Mouse (Mus musculus) myocyte (in vitro differentiated cells): ENCODE data around the gene Eml6.

Experiments used
- E2F4 ChIP-seq: IDR thresholded peaks from one replicate; pipeline ENCODE4 v1.6.1; 2011; ENCODE audit warnings: mild to moderate bottlenecking, control low read depth, moderate library complexity; ENCODE audit not compliant: insufficient read depth
- MAX ChIP-seq: IDR thresholded peaks from one replicate; pipeline ENCODE4 v1.6.1; 2011; ENCODE audit warnings: low read depth, mild to moderate bottlenecking, control low read depth
- MYOG ChIP-seq, 3 experiments: IDR thresholded peaks; one replicate each; pipeline ENCODE4 v1.6.1; 2011; ENCODE audit warnings: control low read depth in 2 of 3, low read depth in 2 of 3, mild to moderate bottlenecking in 2 of 3; ENCODE audit not compliant: insufficient read length in 2 of 3, control insufficient read depth in 1 of 3, insufficient read depth in 1 of 3
- POLR2AphosphoS2 ChIP-seq: IDR thresholded peaks from one replicate; pipeline ENCODE4 v1.6.1; 2011; ENCODE audit warnings: low read depth, control low read depth; ENCODE audit not compliant: insufficient read length

GRCm38 (mm10) chr11:29885160-29885559, 140.7 kb downstream of the Eml6 start:
- TF ChIP-seq MAX (no peak), E2F4 (no peak), MYOG (IDR thresholded peaks at IDR 0.05; ENCODE audit: control insufficient read depth in 1 of 3, insufficient read depth in 1 of 3, insufficient read length in 2 of 3, low read depth in 2 of 3) (no peak), POLR2AphosphoS2 (no peak)
